Mouse (Mus musculus): Measurements from ENCODE around the gene Cobll1.

GRCm38 (mm10) chr2:65214556-65214955, 24.6 kb downstream of the Cobll1 start:
- TF ChIP-seq CTCF (IDR thresholded peaks at IDR 0.05; ENCODE audit: borderline replicate concordance, insufficient read depth, low read length), result no peak
- TF ChIP-seq POLR2A (IDR thresholded peaks at IDR 0.05; ENCODE audit: low read depth, low read length), result no peak
